Mouse (Mus musculus): Measurements from ENCODE around the gene Ubr1. TPM values are rescaled to one million over a fixed set of nuclear protein-coding genes. Genes with fewer than 3 reads are reported as not detected.

The Ubr1 gene
- total RNA-seq, 2 experiments from 2014 or later = 35.8 to 38.7 TPM

- no peak for DNase-seq (ENCODE audit: low spot score in 2 of 2)
Observed at GRCm38 (mm10) chr2:120863389-120863788, 107.1 kb downstream of the Ubr1 start.

GRCm38 (mm10) chr2:120860699-120861098 is 109.8 kb downstream of the Ubr1 start:
- no peak for DNase-seq (ENCODE audit: low spot score in 2 of 2)

- DNase-seq (ENCODE audit: low spot score in 2 of 2) = no peak
Observed at GRCm38 (mm10) chr2:120858131-120858530, 112.4 kb downstream of the Ubr1 start.

- no peak for DNase-seq (ENCODE audit: low spot score in 2 of 2)
Observed at GRCm38 (mm10) chr2:120853151-120853550, 117.4 kb downstream of the Ubr1 start.

GRCm38 (mm10) chr2:120852626-120853025 is 117.9 kb downstream of the Ubr1 start:
- no peak for DNase-seq (ENCODE audit: low spot score in 2 of 2)

- peak; percentile 97 to 98 for DNase-seq (ENCODE audit: low spot score in 2 of 2)
Observed at GRCm38 (mm10) chr2:120850424-120851082, 120.0 kb downstream of the Ubr1 start, which contains the start of gene Ttbk2. Gene Ttbk2, minus strand, starts transcription at chr2:120850604.

GRCm38 (mm10) chr2:120849449-120850423 is 120.8 kb downstream of the Ubr1 start, which contains the start of gene Cdan1:
Gene Cdan1, minus strand, starts transcription at chr2:120850128.
- peak; percentile 10 to 11 for DNase-seq (ENCODE audit: low spot score in 2 of 2)

GRCm38 (mm10) chr2:120845280-120845679 is 125.2 kb downstream of the Ubr1 start:
- DNase-seq (ENCODE audit: low spot score in 2 of 2) = no peak

GRCm38 (mm10) chr2:120843990-120844389 is 126.5 kb downstream of the Ubr1 start:
- DNase-seq (ENCODE audit: low spot score in 2 of 2) = no peak

GRCm38 (mm10) chr2:120841211-120841610 is 129.3 kb downstream of the Ubr1 start:
- no peak for DNase-seq (ENCODE audit: low spot score in 2 of 2)

GRCm38 (mm10) chr2:120835167-120835566 is 135.3 kb downstream of the Ubr1 start:
- DNase-seq (ENCODE audit: low spot score in 2 of 2) = no peak

GRCm38 (mm10) chr2:120826936-120827638 is 143.4 kb downstream of the Ubr1 start:
- no peak for DNase-seq (ENCODE audit: low spot score in 2 of 2)

Small RNAs within 50 kb of the gene (microRNA-seq; reads per million reads assigned to microRNA genes)
- gene Gm44325 = not detected

Other genes starting within 250 kb of the Ubr1 start
- gene Cdan1, start 120.6 kb downstream of the Ubr1 start, total RNA-seq (2021) = 10 to 100 TPM; 28.5 to 34.8 TPM
- gene Ttbk2, start 120.1 kb downstream of the Ubr1 start, total RNA-seq (2021) = 10 to 100 TPM; 15.0 to 15.7 TPM
- gene Tmem62, start 6.3 kb upstream of the Ubr1 start, total RNA-seq (2021) = 10 to 100 TPM in 1 of 2 experiments, 1 to 10 TPM in 1; 9.3 to 10.8 TPM
- gene Ccndbp1, start 37.7 kb upstream of the Ubr1 start, total RNA-seq (2021) = 10 to 100 TPM; 52.7 to 53.5 TPM
- gene Epb42, start 66.4 kb upstream of the Ubr1 start, total RNA-seq (2021) = 10 to 100 TPM in 1 of 2 experiments, 1 to 10 TPM in 1; 6.1 to 16.0 TPM
- under 1 TPM; 0.25 to 0.50 TPM for gene Tgm5, start 115.1 kb upstream of the Ubr1 start, total RNA-seq (2021)
- under 1 TPM in 1 of 2 experiments, not detected in 1; 0.17 TPM for gene Tgm7, start 139.1 kb upstream of the Ubr1 start, total RNA-seq (2021)
- gene Adal, start 169.7 kb upstream of the Ubr1 start, total RNA-seq (2021) = 10 to 100 TPM; 17.5 to 17.9 TPM
- gene Lcmt2, start 169.9 kb upstream of the Ubr1 start, total RNA-seq (2021) = 1 to 10 TPM; 9.5 to 9.9 TPM
- gene Tubgcp4, start 199.9 kb upstream of the Ubr1 start, total RNA-seq (2021) = 10 to 100 TPM; 38.6 to 47.7 TPM
- 10 to 100 TPM; 18.5 to 20.0 TPM for gene Zscan29, start 200.4 kb upstream of the Ubr1 start, total RNA-seq (2021)